Comparison of ENCODE assay signal across 1 mouse cellular context in genomic region chr1:37488531-37488930, GRCm38 (mm10).
TF ChIP-seq lines count a peak whose summit lies in the region.

No protein-coding gene starts in this region.

TF ChIP-seq in CH12.LX, 34 proteins besides CTCF, POLR2A, EP300 and RAD21 (continued from another document):
- peak; percentile 37; the same call in 1 of the 2 replicates for TF ChIP-seq SMC3 (IDR thresholded peaks at IDR 0.05; ENCODE audit: low read depth, low read length)
- peak; percentile 78; the same call in 1 of the 2 replicates for TF ChIP-seq IRF4 (IDR thresholded peaks at IDR 0.05; ENCODE audit: low read depth, low read length)
- TF ChIP-seq E2F4 (IDR thresholded peaks at IDR 0.05; ENCODE audit: insufficient replicate concordance, low read depth, low read length): no peak
- TF ChIP-seq BHLHE40 (IDR thresholded peaks at IDR 0.05; ENCODE audit: low read depth, low read length): peak; percentile 95
